Mouse (Mus musculus) right cerebral cortex, adult 2 months (tissue): ENCODE measurements around the gene Slc7a7.

Source experiments
- DNase-seq, 2 experiments: peaks; one replicate each; pipeline ENCODE4 v3.0.0; 2021 to 2022; ENCODE audit warnings: low spot score in 2 of 2

Gene Slc7a7

DNA sequence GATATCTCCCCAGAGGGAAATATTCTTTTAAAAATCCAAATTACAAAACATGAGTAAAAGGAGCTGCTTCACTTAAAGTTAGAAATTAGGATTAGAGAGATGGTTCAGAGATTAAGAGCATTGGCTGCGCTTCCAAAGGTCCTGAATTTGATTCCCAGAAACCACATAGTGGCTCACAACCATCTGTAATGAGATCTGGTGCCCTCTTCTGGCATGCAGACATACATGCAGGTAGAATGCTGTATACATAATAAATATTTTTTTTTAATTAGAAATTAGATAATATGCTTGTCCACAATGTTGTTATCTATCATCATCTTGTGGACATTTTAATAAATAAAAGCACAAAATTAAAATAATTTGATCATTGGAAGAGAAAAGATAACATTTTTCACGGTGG, 89.0 kb downstream of the Slc7a7 start:
- no peak for DNase-seq

GRCm38 (mm10) chr14:54324486-54324885, 93.1 kb downstream of the Slc7a7 start:
- no peak for DNase-seq

- no peak for DNase-seq
Observed at GRCm38 (mm10) chr14:54321556-54322376, 95.8 kb downstream of the Slc7a7 start.
